Mouse (Mus musculus) granulocyte monocyte progenitor cell, adult 5-6 weeks (primary cell): ENCODE results near the gene Mmd. TPM values are rescaled to one million over a fixed set of nuclear protein-coding genes. Genes with fewer than 3 reads are reported as not detected.

Experiments
- ATAC-seq: replicated peaks from 2 replicates; pipeline ENCODE4 v1.8.0; 2016; ENCODE audit warnings: mild to moderate bottlenecking, moderate TSS enrichment, inconsistent platforms; ENCODE audit not compliant: poor library complexity, severe bottlenecking
- total RNA-seq, 2 experiments: library from RNA; stranded (forward) in 1 of 2; stranded (reverse) in 1 of 2; fragments of 200-712, 200-1000 nt in 1 of 2; fragments of >200 nt in 1 of 2; fragmentation: Nextera tagmentation in 1 of 2; gene quantifications; 2 replicates each; pipeline ENCODE4 v1.2.3; 2014 to 2017

Mmd gene
- total RNA-seq (2014; fragmentation: Nextera tagmentation) (14.0 and 17.9 TPM in 2 replicates), total RNA-seq (2017) (10.6 and 21.5 TPM in 2 replicates)

GRCm38 (mm10) chr11:90249025-90249650 lies at the start of gene Mmd:
Gene Mmd (plus strand): TSS chr11:90249456.
- ATAC-seq = peak; percentile 92

- peak; percentile 67 for ATAC-seq
Measured at GRCm38 (mm10) chr11:90200826-90201225, 48.4 kb upstream of the Mmd start.

- ATAC-seq = no peak
Measured at GRCm38 (mm10) chr11:90214246-90214645, 35.0 kb upstream of the Mmd start.

GRCm38 (mm10) chr11:90220022-90220645 lies 29.1 kb upstream of the Mmd start:
- ATAC-seq = peak; percentile 65

- no peak for ATAC-seq
Measured at GRCm38 (mm10) chr11:90220750-90221149, 28.5 kb upstream of the Mmd start.

- peak; percentile 83 for ATAC-seq
Measured at GRCm38 (mm10) chr11:90224914-90225470, 24.3 kb upstream of the Mmd start.

- peak; percentile 15; the same call in 1 of the 2 replicates for ATAC-seq
Measured at GRCm38 (mm10) chr11:90227000-90227922, 22.0 kb upstream of the Mmd start.

- no peak for ATAC-seq
Measured at GRCm38 (mm10) chr11:90228251-90228949, 20.9 kb upstream of the Mmd start.

GRCm38 (mm10) chr11:90229800-90230199 lies 19.5 kb upstream of the Mmd start:
- no peak for ATAC-seq

- no peak for ATAC-seq
Measured at GRCm38 (mm10) chr11:90230671-90231070, 18.6 kb upstream of the Mmd start.

- ATAC-seq = peak; percentile 16; the same call in 1 of the 2 replicates
Measured at GRCm38 (mm10) chr11:90231631-90232030, 17.6 kb upstream of the Mmd start.

GRCm38 (mm10) chr11:90232685-90233084 lies 16.6 kb upstream of the Mmd start:
- no peak for ATAC-seq

- ATAC-seq = peak; percentile 80
Measured at GRCm38 (mm10) chr11:90235221-90235620, 14.0 kb upstream of the Mmd start.

- ATAC-seq = no peak
Measured at GRCm38 (mm10) chr11:90237616-90238015, 11.6 kb upstream of the Mmd start.

- ATAC-seq = no peak
Measured at GRCm38 (mm10) chr11:90238657-90239056, 10.6 kb upstream of the Mmd start.

GRCm38 (mm10) chr11:90240652-90241330 lies 8.5 kb upstream of the Mmd start:
- ATAC-seq = peak; percentile 70

- peak; percentile 32 for ATAC-seq
Measured at GRCm38 (mm10) chr11:90241874-90242273, 7.4 kb upstream of the Mmd start.

GRCm38 (mm10) chr11:90243300-90243699 lies 6.0 kb upstream of the Mmd start:
- ATAC-seq = no peak

GRCm38 (mm10) chr11:90245630-90246029 lies 3.6 kb upstream of the Mmd start:
- ATAC-seq = peak; percentile 12
